Mouse (Mus musculus): Measurements from ENCODE around the gene Strn4. TPM values are rescaled to one million over a fixed set of nuclear protein-coding genes. Genes with fewer than 3 reads are reported as not detected.

The Strn4 gene
- polyA plus RNA-seq, 1 experiment from 2014 or later = 101 TPM

DNA sequence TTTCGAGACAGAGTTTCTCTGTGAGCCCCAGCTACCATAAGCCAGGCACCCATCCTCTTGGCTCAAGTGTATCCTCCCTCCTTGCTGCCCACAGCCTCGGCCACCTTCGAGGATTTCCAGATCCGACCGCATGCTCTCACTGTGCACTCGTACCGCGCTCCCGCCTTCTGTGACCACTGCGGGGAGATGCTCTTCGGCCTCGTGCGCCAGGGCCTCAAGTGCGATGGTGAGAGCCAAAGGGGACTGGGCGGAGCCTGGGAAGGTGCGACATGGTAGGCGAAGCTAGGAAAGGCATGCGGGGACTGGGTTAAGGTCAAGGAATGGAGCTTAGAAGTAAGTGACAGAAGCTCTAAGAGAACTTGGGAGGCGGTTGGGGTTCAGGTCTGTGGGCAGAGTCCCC, 31.8 kb downstream of the Strn4 start:
- Histone ChIP-seq H3K4me1 (peaks cover 27% of the 10 kb centered on the region), H3K27ac (no peak overlapping the region), H3K27me3 (ENCODE audit: insufficient read depth, poor library complexity, severe bottlenecking) (0 out of 2 replicates have a peak, but pooled peaks cover 3% of the 10 kb centered on the region), H3K9me3 (no peaks in the 10 kb centered on the region), H3K36me3 (peaks cover 53% of the 10 kb centered on the region), H3K4me3 (no peak overlapping the region)
- 84% methylated on average over 19 of the region's 19 CpGs for WGBS
- no peak for DNase-seq (ENCODE audit: low spot score)

DNA sequence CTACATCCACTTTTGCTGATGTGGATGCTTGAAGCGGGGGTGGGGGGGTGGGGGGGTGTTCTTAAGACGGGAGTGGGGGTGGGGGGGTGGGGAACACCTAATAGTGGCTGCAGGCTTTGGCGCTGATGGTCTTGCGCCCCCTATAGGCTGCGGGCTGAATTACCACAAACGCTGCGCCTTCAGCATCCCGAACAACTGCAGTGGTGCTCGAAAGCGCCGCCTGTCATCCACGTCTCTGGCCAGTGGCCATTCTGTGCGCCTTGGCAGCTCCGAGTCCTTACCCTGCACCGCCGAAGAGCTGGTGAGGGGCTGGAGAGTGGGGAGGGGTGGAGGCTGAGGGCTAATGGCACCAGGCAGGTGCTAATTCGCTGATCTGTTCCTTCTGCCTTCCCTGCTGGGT, 32.9 kb downstream of the Strn4 start:
- 31% methylated on average over 17 of the region's 17 CpGs for WGBS
- Histone ChIP-seq H3K4me3 (no peak overlapping the region), H3K27ac (no peak overlapping the region), H3K4me1 (peaks cover 22% of the 10 kb centered on the region), H3K36me3 (peaks cover 61% of the 10 kb centered on the region), H3K9me3 (no peaks in the 10 kb centered on the region), H3K27me3 (ENCODE audit: insufficient read depth, poor library complexity, severe bottlenecking) (0 out of 2 replicates have a peak, but pooled peaks cover 3% of the 10 kb centered on the region)
- no peak for DNase-seq (ENCODE audit: low spot score)

DNA sequence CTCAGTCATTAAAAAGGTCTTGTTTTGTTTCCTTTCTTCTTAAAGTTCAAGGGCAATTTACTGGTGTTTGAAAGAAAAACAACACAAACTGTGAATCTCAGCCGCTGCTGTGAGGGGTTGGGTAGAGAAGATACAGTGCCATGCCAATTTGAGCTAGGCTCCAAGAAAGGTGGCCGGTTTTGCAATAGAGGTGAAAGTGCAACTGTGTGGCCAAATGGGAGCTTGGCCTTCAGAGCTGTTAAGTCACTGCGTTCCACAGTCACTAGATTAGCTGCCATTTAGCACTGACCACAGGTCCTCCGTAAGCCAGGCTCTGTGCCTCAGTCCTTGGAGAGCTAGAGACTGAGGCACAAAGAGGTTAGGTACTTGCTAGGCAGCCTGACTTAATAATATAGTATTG, 35.9 kb downstream of the Strn4 start:
- H3K4me1 ChIP-seq = no peaks in the 10 kb centered on the region
- no peak overlapping the region for H3K4me3 ChIP-seq
- 85% methylated on average over 4 of the region's 4 CpGs for WGBS
- no peaks in the 10 kb centered on the region for H3K27me3 ChIP-seq (ENCODE audit: insufficient read depth, poor library complexity, severe bottlenecking)
- H3K27ac ChIP-seq = no peak overlapping the region
- H3K9me3 ChIP-seq = no peaks in the 10 kb centered on the region
- DNase-seq (ENCODE audit: low spot score) = no peak
- H3K36me3 ChIP-seq = peaks cover 85% of the 10 kb centered on the region

DNA sequence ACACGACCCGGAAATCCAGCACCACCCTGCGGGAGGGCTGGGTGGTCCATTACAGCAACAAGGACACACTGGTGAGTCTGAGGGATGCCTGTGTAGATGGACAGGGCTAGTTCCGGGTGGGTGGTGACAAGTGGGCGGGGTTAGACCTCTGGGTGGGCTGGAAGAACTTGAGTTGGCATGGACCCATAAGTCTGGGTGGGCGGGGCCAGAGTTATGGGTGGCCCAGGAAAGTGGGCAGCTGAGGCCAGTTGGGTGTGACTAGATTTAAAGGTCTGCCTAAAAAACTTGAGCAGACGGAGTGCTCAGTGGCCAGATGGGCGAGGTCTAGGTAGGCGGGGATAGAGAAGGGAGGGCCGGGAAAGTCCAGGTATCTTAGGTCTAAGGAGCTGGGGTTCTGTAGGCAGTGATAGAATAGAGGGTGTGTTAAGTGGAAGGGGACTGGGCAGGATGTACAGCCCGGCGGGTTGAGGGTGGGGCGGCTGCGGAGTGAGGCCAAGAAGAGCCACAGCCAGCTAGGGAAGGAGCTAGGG, 37.7 kb downstream of the Strn4 start:
- H3K36me3 ChIP-seq = peaks cover 92% of the 10 kb centered on the region
- no peaks in the 10 kb centered on the region for H3K9me3 ChIP-seq
- 0 out of 2 replicates have a peak, but pooled peaks cover 5% of the 10 kb centered on the region for H3K4me1 ChIP-seq
- H3K27me3 ChIP-seq (ENCODE audit: insufficient read depth, poor library complexity, severe bottlenecking) = no peaks in the 10 kb centered on the region
- no peak for DNase-seq (ENCODE audit: low spot score)
- no peak overlapping the region for H3K27ac ChIP-seq
- WGBS = 83% methylated on average over 14 of the region's 14 CpGs
- H3K4me3 ChIP-seq = no peak overlapping the region

DNA sequence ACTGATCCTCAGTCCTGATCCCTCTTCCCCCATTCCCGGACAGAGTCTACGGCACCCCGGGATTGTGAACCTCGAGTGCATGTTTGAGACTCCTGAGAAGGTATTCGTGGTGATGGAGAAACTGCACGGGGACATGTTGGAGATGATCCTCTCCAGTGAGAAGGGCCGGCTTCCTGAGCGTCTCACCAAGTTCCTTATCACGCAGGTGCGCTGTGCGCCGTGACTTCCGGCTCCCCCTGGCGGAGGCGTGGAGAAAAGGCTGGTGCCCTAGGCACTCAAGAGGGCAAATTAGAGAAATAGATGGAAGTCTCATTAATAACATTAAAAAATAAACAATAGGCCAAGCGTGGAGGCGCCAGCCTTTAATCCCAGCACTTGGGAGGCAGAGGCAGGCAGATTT, 42.6 kb downstream of the Strn4 start:
- H3K36me3 ChIP-seq = peaks cover 76% of the 10 kb centered on the region
- H3K4me1 ChIP-seq = 0 out of 2 replicates have a peak, but pooled peaks cover 5% of the 10 kb centered on the region
- no peak overlapping the region for H3K4me3 ChIP-seq
- 30% methylated on average over 17 of the region's 17 CpGs for WGBS
- DNase-seq (ENCODE audit: low spot score) = no peak
- H3K27me3 ChIP-seq (ENCODE audit: insufficient read depth, poor library complexity, severe bottlenecking) = no peaks in the 10 kb centered on the region
- no peaks in the 10 kb centered on the region for H3K9me3 ChIP-seq
- no peak overlapping the region for H3K27ac ChIP-seq

DNA sequence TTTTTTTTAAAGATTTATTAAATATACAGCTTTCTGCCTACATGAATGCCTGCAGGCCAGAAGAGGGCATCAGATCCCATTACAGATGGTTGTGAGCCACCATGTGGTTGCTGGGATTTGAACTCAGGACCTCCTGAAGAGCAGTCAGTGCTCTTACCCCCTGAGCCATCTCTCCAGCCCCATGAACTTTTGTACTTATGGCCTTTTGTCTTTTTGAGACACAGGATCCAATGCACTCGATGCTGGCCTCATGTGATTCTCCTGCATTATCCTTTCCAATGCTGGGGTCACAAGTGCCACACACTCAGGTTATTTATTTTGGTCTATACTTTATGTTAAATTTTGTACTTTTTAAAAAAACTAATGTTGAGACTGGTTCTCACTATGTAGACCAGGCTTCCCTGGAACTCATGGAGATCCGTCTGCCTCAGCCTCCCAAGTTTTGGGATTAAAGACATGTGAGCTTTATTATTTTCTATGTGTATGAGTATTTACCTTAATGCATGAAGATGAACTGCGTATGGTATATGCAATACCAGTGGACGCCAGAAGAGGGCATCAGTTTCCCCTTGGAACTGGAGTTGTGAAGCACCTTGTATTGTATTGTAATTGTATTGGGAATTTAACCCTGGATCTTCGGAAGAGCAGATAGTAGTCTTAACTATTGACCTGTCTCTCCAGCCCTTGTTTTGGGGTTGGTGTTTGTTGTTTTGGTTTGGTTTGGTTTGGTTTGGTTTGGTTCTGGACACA, 44.4 kb downstream of the Strn4 start:
- Histone ChIP-seq H3K27me3 (ENCODE audit: insufficient read depth, poor library complexity, severe bottlenecking) (no peaks in the 10 kb centered on the region), H3K36me3 (peaks cover 77% of the 10 kb centered on the region), H3K9me3 (no peaks in the 10 kb centered on the region), H3K4me1 (0 out of 2 replicates have a peak, but pooled peaks cover 5% of the 10 kb centered on the region), H3K27ac (no peak overlapping the region), H3K4me3 (no peak overlapping the region)
- WGBS = 38% methylated on average over 5 of the region's 5 CpGs
- no peak for DNase-seq (ENCODE audit: low spot score)

DNA sequence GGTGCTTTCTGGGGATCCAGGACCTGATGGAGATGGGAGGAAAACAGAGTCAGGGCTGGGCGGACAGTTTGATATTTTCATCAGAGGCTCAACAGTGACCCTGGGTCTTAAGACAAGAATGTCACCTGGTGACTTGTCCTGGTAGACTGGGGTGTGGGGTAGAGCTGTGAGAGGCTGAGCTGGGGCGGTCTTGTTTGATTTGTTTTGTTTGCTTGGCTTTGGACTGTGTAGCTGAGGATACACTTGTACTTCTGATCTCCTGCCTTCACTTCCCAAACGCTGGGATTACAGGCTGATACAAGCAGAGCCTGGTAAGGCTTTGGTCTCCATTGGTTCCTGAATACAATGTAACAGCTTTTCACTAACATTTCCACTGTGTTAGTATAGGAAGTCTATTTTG, 51.8 kb downstream of the Strn4 start:
- 78% methylated on average over 3 of the region's 3 CpGs for WGBS
- peaks cover 6% of the 10 kb centered on the region; the same call in 1 of the 2 replicates for H3K4me1 ChIP-seq
- DNase-seq (ENCODE audit: low spot score) = no peak
- no peak overlapping the region for H3K4me3 ChIP-seq
- H3K27ac ChIP-seq = 0 out of 2 replicates have a peak overlapping the region, but pooled peaks have one; percentile 22
- no peaks in the 10 kb centered on the region for H3K9me3 ChIP-seq
- H3K36me3 ChIP-seq = peaks cover 75% of the 10 kb centered on the region
- H3K27me3 ChIP-seq (ENCODE audit: insufficient read depth, poor library complexity, severe bottlenecking) = no peaks in the 10 kb centered on the region

DNA sequence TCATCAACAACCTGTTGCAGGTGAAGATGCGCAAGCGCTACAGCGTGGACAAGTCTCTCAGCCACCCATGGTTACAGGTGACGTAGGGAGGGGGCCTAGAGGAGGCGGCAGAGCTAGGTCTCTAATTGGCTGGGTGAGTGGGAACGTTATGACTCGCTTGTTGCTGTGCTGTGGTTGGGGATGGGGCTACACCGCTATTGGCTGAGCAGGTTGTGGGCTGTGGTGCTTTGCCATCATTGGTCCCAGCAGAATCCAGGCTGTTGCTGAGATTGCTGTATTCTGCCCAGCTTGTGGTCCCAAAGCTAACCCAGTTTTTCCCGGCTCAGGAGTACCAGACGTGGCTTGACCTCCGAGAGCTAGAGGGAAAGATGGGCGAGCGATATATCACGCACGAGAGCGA, 53.8 kb downstream of the Strn4 start:
- WGBS = 38% methylated on average over 16 of the region's 16 CpGs
- peaks cover 6% of the 10 kb centered on the region; the same call in 1 of the 2 replicates for H3K4me1 ChIP-seq
- no peaks in the 10 kb centered on the region for H3K27me3 ChIP-seq (ENCODE audit: insufficient read depth, poor library complexity, severe bottlenecking)
- DNase-seq (ENCODE audit: low spot score) = no peak
- no peaks in the 10 kb centered on the region for H3K9me3 ChIP-seq
- no peak overlapping the region for H3K27ac ChIP-seq
- peaks cover 58% of the 10 kb centered on the region for H3K36me3 ChIP-seq
- H3K4me3 ChIP-seq = 0 out of 2 replicates have a peak overlapping the region, but pooled peaks have one; percentile 24

DNA sequence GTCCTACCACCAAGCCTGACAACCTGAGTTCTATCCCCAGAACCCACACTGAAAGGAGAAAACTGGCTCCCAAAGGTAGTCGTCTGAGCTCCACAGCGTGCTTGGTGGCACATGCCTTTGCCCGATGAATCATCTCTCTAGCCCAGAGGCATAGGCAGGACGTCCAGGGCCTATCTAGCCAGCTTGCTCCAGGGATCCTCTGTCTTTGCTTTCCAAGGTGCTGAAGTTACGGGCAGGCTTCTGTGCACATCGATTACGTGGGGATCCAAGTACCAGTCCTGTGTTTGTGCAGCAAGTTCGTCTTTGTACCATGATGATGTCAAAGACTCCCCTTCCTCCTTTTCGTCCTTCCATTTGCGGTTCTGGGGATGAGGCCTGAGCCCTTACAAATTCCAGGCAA, 55.9 kb downstream of the Strn4 start:
- H3K27ac ChIP-seq = no peak overlapping the region
- H3K36me3 ChIP-seq = peaks cover 37% of the 10 kb centered on the region
- 79% methylated on average over 10 of the region's 10 CpGs for WGBS
- no peak for DNase-seq (ENCODE audit: low spot score)
- H3K4me3 ChIP-seq = no peak overlapping the region
- H3K9me3 ChIP-seq = no peaks in the 10 kb centered on the region
- H3K4me1 ChIP-seq = peaks cover 9% of the 10 kb centered on the region
- H3K27me3 ChIP-seq (ENCODE audit: insufficient read depth, poor library complexity, severe bottlenecking) = no peaks in the 10 kb centered on the region

DNA sequence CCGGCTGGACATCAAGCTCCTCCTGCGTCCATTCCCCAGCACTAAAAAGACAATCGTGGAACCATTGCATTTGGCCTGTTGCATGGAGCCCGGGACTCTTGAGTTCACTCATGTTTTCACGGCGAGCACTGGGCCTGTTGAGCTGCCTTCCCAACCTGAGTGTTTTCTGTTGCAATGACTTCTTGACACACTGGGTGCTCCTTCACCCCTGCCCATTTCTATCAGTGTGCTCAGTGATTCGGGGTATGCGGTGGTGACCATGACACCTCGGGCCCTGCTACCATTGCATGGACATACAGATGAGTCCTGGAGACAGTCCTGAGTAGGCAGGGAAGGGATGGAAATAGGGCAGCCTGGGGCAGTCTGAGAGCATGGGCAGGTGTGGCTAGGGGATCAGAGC, 56.8 kb downstream of the Strn4 start:
- no peaks in the 10 kb centered on the region for H3K9me3 ChIP-seq
- H3K4me1 ChIP-seq = peaks cover 17% of the 10 kb centered on the region
- peaks cover 30% of the 10 kb centered on the region for H3K36me3 ChIP-seq
- WGBS = 87% methylated on average over 9 of the region's 9 CpGs
- DNase-seq (ENCODE audit: low spot score) = no peak
- H3K27ac ChIP-seq = no peak overlapping the region
- no peak overlapping the region for H3K4me3 ChIP-seq
- H3K27me3 ChIP-seq (ENCODE audit: insufficient read depth, poor library complexity, severe bottlenecking) = no peaks in the 10 kb centered on the region

DNA sequence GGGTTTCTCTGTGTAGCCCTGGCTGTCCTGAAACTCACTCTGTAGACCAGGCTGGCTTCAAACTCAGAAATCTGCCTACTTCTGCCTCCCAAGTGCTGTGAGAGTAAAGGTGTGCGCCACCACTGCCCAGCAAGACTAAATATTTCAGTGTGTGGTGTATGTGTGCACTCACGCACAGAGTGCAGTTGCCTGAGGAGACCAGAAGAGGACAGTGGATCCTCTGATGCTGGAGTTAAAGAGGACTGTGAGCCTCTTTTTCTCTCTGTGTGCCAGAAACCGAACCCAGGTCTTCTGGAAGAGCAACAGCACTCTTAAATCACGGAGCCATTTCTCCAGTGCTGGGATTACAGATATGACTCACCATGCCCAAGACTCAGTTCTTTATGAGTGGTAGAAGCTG, 57.7 kb downstream of the Strn4 start:
- Histone ChIP-seq H3K27me3 (ENCODE audit: insufficient read depth, poor library complexity, severe bottlenecking) (no peaks in the 10 kb centered on the region), H3K4me3 (no peak overlapping the region), H3K4me1 (peaks cover 17% of the 10 kb centered on the region), H3K27ac (no peak overlapping the region), H3K36me3 (peaks cover 32% of the 10 kb centered on the region), H3K9me3 (no peaks in the 10 kb centered on the region)
- DNase-seq (ENCODE audit: low spot score) = no peak
- 86% methylated on average over 4 of the region's 4 CpGs for WGBS

DNA sequence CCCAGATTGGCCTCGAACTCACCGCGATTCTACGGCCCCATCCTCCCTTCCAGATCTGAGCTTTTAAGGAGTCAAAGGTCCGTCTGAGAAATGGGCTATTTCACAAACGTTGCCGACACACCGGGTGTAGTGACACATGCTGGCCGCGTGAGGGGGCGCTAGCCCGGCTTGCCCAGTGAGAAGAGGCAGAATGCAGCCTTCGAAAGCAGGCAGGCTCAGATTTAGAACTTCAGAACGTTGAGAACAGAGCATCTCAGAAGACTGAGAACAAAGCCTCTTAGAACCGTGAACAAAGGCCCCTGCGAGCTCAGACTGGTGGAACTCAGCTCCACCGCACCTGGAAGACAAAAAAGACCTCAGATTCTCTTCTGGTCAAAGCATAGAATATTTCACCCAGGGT, 58.5 kb downstream of the Strn4 start:
- peaks cover 37% of the 10 kb centered on the region for H3K36me3 ChIP-seq
- no peaks in the 10 kb centered on the region for H3K9me3 ChIP-seq
- H3K27ac ChIP-seq = peak overlapping the region; percentile 82
- WGBS = 5% methylated on average over 17 of the region's 17 CpGs
- peak overlapping the region; percentile 84 for H3K4me3 ChIP-seq
- H3K27me3 ChIP-seq (ENCODE audit: insufficient read depth, poor library complexity, severe bottlenecking) = no peaks in the 10 kb centered on the region
- DNase-seq (ENCODE audit: low spot score) = peak; percentile 89
- peaks cover 16% of the 10 kb centered on the region for H3K4me1 ChIP-seq

DNA sequence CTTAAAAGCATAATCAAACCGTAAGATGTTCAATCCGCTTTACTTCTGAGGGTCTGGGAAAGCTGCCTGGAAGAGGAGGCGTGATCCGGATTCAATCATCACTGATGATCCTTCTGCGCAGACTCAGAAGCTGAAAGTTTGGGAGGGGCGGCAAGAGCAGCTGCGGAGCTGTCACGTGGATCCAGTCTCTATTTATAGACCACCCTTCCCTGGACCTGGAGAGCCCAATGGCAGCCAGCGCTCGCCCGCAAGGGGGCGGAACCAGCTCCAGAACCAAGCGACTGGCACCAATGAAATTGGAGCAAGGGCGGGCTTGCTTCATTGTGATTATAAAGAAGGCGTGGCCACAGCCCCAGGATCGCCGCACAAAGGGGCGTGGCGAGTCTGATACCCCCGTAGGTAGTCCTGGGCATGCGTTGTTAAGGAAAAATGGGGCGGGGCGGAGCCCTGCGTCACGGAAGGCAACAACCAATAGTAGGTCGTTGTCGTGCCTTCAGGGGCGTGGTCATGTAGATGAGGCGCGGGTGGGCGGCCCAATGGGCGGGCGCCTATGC, 59.1 kb downstream of the Strn4 start:
- Histone ChIP-seq H3K9me3 (no peaks in the 10 kb centered on the region), H3K4me3 (peak overlapping the region; percentile 84), H3K36me3 (peaks cover 40% of the 10 kb centered on the region), H3K4me1 (peaks cover 15% of the 10 kb centered on the region), H3K27me3 (ENCODE audit: insufficient read depth, poor library complexity, severe bottlenecking) (no peaks in the 10 kb centered on the region), H3K27ac (peak overlapping the region; percentile 96)
- peak; percentile 100 for DNase-seq (ENCODE audit: low spot score)
- under 1% methylated on average over 33 of the region's 33 CpGs for WGBS

DNA sequence AGATGAGACGGTGACA, 59.4 kb downstream of the Strn4 start, which contains the start of gene Dact3:
Gene Dact3 (plus strand): TSS at position 8 of the 16 bp plus-strand sequence.
- WGBS = 0% methylated on average over 1 of the region's 1 CpGs

More for the DNA sequence above, 59.4 kb downstream of the Strn4 start, which contains the start of gene Dact3:
- peak within 1 kb of the TSS; percentile 84 for H3K4me3 ChIP-seq
- peaks cover 40% of the 10 kb centered on the region for H3K36me3 ChIP-seq
- peak within 1 kb of the TSS; percentile 96 for H3K27ac ChIP-seq
- H3K4me1 ChIP-seq = peaks cover 18% of the 10 kb centered on the region
- H3K27me3 ChIP-seq (ENCODE audit: insufficient read depth, poor library complexity, severe bottlenecking) = no peaks in the 10 kb centered on the region
- DNase-seq (ENCODE audit: low spot score) = no peak
- H3K9me3 ChIP-seq = no peaks in the 10 kb centered on the region
